Mouse (Mus musculus) liver, adult (tissue): ENCODE measurements around the gene Cemip2.

ENCODE experiments used
- GATA4 ChIP-seq: IDR thresholded peaks from 2 replicates; pipeline ENCODE4 v1.6.1; 2014; ENCODE audit warnings: mild to moderate bottlenecking, low read length; ENCODE audit not compliant: insufficient replicate concordance

The Cemip2 gene

DNA sequence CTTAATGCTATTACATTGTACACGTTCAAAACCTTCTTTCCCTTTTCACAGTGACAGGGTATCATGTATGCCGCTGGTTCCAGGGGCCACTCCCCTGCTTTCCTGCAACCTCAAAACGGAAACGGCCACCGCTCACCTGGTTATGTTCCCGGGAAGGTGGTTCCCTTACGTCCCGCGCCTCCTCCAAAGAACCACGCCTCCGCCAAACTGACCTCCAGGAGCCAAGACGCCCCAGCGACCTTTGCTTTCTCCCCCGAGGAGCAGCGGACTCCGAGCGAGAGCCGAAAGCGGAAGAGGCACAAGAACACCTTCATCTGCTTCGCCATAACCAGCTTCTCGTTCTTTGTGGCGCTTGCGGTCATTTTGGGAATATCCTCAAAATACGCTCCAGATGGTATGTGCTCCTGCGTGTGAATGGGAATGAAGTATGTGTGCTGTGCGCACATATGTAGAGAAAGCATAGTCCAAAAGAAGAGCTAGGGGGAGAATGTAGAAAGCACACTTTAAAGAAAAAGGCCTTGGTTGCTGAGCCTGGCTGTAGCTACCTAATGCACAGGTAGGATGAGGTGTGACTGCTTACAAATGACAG is 14.5 kb downstream of the Cemip2 start:
- TF ChIP-seq GATA4 = no peak

DNA sequence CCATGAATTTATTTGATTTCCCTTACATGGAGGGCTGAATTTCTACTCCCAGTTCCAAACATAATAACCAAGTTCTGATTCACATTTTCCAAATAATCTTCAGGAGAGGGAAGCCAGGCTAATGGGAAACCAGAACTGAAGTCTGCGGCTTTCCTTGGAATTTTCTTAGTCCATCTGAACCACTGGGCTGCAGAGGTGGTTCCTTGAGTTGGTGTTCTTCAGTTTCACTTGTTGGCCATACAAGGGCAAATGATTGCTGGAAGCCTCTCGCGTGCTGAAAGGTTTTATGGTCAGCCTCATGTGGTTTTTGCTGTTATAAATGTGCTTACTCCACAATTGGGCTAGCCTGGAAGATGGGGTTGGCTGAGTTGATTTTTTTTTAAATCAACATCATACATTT is 16.4 kb downstream of the Cemip2 start:
- no peak for TF ChIP-seq GATA4

DNA sequence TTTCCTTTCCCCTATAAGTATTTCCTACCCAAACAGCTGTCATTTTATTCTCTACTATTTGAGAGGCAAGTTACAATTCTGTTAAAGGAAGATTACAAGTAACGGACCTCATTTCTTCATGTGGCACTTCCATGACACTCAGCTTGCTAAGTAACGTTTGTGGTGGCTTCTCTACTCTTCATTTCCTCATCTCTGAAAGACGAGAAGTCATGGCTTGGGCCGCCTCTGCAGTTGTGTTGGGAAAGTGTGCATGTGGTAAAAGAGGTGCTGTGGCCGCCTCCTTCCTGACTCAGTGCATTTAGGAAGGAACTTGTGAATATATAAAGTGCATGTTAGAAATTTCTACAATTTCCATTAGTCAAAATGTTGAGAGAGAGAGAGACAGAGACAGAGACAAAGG is 18.2 kb downstream of the Cemip2 start:
- no peak for TF ChIP-seq GATA4

DNA sequence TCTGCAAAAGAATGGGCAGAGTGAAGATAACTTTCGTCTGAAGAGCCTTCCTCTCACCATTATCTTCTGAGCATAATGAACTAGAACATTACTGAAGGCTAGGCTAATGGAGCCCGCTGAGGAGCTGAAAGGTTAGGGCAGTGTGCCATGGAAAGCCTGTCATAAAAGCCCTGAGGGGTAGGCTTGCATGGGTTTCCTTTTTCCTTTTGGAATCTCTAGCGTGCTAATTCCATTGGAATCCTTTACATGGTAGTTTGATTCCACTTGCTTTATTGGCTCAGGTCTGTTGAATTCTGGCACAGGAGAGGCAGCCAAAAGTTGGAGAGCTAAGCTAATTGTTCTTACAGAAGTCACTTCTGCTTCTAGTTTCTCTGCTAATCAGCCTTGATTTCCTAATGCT is 20.6 kb downstream of the Cemip2 start:
- TF ChIP-seq GATA4 = no peak

DNA sequence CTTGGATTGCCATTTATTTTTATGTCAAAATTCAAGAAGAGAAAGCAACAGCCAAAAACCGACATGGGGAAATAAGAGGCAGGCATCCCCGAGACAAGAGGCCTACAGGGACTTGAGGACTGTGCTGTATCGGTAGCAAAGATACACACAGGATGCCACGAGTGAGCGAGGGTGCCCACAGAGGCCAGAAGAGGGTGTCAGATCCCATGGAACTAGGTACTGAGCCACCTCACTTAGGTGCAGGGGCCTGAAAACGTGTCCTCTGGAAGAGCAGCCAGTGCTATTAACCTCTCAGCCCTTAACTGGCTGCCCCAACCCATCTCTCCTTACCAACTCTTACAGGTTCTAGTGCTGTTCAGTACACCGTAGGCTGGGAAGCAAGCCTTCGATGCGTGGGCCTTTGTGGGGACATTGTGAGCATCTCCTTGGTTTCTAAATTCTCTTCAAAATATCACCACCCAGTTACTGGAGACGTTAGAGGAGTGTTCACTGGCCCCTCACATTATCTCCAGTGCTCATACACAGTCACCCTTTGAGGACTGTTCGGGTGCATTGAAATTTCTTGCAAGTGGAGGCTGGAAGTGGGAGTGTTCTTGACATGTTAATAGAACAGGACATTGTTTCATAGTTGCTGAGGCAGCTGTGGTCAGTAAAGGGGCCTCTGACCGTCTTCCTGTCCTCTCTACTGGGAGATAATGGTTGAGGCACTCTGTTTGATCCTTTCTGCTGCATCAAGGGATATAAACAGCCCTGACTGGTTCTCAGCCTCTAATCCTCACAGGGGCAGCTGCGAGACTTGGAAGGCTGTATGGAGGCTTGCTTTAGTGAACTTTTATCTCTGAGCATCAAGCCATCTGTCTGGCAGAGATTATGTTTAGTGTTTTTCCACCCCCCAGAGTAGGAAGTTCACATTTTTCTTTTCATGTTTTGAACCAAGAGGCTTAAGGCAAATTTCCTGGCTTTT is 21.6 kb downstream of the Cemip2 start:
- peak; percentile 61; the same call in 1 of the 2 replicates for TF ChIP-seq GATA4

DNA sequence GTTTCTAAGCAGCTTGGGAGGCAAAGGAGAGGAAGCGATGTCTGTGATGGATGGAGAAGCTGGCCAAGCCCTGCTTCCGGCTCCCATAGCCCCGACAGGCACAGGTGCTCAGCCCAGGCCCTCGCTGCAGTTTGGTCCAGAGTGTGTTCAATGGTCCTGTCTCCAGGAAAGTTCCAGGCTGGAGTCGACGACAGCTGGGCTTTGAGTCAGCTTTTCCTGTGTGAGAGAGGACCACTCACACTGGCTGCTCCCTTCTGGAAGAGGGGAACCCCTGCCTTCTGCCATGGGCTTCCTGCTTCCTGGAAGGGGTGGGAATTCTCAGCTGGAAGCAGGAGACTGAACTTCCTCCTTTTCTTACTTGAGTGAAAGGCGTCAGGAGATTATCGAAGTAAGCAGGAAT is 26.3 kb downstream of the Cemip2 start:
- no peak for TF ChIP-seq GATA4

- no peak for TF ChIP-seq GATA4
Measured at GRCm38 (mm10) chr19:21805305-21805704, 27.2 kb downstream of the Cemip2 start.

DNA sequence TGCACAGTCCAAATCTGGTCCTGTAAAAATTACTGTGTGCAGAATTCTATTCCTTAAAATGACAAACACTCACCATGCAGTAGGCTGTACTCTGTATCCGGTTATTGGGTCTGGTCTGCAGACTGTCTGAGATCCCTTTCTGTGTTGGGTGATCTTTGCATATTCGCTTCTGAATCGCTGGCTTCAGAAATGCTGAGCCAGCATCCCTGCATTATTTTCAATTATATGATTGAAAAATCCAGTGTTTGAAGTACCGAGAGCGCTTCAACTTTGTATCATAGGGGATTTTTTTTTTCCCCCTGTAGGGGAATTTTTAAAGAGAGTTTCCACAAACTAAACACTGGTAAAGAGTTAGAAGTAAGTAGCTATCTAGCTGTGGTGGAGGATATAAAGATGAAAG is 32.0 kb downstream of the Cemip2 start:
- TF ChIP-seq GATA4 = no peak

GRCm38 (mm10) chr19:21813560-21813959 is 35.4 kb downstream of the Cemip2 start:
- no peak for TF ChIP-seq GATA4

DNA sequence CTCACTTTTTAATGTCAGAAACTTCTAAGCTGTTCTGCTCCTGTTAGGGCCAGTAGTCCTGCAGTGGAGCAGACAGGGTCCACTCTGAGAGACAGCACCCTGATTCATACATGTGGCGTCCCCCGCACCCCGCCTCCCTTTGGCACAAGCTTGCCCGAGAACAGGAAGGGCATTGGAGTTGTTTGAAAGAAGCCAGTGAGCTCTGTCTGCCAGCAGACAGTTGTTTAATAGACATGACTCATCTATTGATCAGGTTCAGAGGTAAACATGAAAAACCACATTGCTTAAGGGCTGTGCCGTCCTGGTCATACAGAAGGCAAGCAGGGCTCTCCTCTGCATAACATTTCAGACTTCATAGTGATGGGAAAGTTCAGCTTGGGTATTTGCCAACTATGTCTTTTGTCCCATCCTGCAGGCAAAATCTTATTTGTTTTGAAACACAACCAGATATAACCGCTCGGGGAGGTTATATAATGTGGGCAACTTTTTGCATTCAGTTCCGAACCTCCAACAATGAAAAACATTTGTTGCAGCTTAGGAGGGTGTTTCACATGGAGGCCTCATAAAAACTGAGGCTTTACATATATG is 36.4 kb downstream of the Cemip2 start:
- TF ChIP-seq GATA4 = no peak

GRCm38 (mm10) chr19:21816260-21816659 is 38.1 kb downstream of the Cemip2 start:
- TF ChIP-seq GATA4 = no peak

GRCm38 (mm10) chr19:21818021-21818725 is 40.0 kb downstream of the Cemip2 start:
- TF ChIP-seq GATA4 = no peak

GRCm38 (mm10) chr19:21819585-21819984 is 41.4 kb downstream of the Cemip2 start:
- no peak for TF ChIP-seq GATA4

GRCm38 (mm10) chr19:21820126-21820525 is 42.0 kb downstream of the Cemip2 start:
- TF ChIP-seq GATA4 = no peak

GRCm38 (mm10) chr19:21821877-21822276 is 43.7 kb downstream of the Cemip2 start:
- peak; percentile 83; the same call in 1 of the 2 replicates for TF ChIP-seq GATA4

- no peak for TF ChIP-seq GATA4
Measured at GRCm38 (mm10) chr19:21824146-21824545, 46.0 kb downstream of the Cemip2 start.
